Mouse (Mus musculus) cerebellum, adult 8-10 months (tissue): ENCODE results near the gene Olfr906.

Source experiments
- DNase-seq: peaks from one replicate; pipeline ENCODE4 v3.0.0; 2022

Olfr906 gene

GRCm38 (mm10) chr9:38486785-38487184, at the start of gene Olfr906:
Gene Olfr906, plus strand, starts transcription at chr9:38487085.
- no peak for DNase-seq

DNA sequence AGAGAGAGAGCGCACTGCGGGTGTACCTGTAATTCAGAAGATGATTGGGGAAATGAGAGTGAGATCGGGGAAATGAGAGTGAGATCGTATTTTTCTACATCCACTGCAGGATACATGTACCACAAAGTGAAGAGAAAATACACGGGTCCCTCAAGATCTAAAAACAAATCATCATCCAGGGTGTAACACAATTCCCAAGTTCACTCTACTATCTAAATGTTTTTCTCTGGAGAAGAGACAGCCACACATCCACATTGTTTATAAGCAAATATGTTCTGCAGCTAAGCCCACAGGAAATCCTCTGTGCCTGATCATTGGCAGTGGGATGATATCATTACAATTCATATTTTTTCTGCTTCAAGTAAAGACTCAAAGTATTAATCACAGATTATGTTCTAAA, 39.5 kb upstream of the Olfr906 start, which contains the start of gene Olfr902:
Gene Olfr902, plus strand, starts transcription at position 301 of the 400 bp plus-strand sequence.
- no peak for DNase-seq

GRCm38 (mm10) chr9:38462844-38463243, 24.0 kb upstream of the Olfr906 start, which contains the start of gene Olfr904:
Gene Olfr904, plus strand, starts transcription at chr9:38463144.
- DNase-seq = no peak

GRCm38 (mm10) chr9:38470807-38471206, 16.1 kb upstream of the Olfr906 start, which contains the start of gene Olfr905:
Gene Olfr905, plus strand, starts transcription at chr9:38471107.
- no peak for DNase-seq

DNA sequence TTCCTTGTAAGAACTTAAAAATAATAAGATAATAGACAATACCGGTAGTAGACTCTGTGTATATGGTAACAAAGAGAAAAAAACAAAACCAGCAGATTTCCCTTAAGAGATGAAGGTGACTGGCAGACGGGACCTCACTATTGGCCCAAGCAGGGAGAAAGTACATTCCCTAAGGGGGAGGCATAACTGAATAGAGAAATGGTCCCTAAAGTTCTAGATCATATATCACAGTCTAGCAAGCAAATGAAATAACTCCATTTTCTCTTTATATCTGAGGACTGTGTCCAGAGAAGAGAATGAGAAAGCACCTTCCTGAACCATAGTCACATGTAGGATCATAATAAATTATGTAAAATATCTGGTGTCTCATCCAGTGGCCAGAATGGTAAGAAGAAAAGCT, 8.6 kb downstream of the Olfr906 start, which contains the start of gene Olfr907:
Gene Olfr907, plus strand, starts transcription at position 301 of the 400 bp plus-strand sequence.
- no peak for DNase-seq

DNA sequence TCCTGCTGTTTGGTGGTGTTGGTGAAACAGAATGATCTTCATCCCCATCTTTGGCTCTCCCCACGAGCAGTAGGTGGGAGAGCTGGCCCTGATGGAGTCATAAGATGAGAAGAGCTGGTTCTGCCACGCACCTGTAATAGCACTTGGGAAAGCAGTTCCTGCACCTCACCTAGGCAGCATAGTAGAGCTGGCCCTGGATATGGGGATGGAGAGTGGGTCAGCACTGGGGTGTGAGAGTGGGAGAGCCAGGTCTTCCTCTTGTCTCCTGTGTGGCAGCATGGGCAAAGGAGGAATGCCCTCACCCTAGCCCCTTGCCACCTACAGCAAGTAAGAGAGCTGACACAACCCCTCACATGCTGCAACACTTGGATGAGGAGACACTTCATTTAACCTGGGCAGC, 25.5 kb downstream of the Olfr906 start:
- DNase-seq = no peak

DNA sequence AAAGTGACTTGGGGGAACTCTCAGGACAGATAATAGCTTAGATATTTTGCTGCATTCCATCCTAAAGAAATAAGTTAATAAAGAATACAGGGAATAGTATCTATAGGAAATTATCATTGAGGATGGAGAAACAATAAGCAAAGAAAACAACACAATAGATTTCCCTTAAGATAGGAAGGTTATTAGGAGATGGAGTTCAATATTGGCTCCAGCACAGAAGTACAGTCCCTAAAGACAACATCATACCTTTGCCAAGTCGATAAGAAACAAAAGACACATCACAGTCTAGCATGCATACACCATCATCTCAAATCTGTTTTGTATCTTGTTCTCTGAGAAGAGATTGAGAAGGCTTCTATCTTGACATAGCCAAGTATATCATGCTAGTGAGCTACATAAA, 34.4 kb downstream of the Olfr906 start, which contains the start of gene Olfr911-ps1:
Gene Olfr911-ps1, plus strand, starts transcription at position 301 of the 400 bp plus-strand sequence.
- DNase-seq = no peak

GRCm38 (mm10) chr9:38537549-38537948, 50.7 kb downstream of the Olfr906 start, which contains the start of gene Olfr910:
Gene Olfr910, plus strand, starts transcription at chr9:38537849.
- DNase-seq = no peak
